Mouse (Mus musculus) gastrocnemius, adult 2 months (tissue): Measurements from ENCODE around the gene Usp7. TPM values are rescaled to one million over a fixed set of nuclear protein-coding genes. Genes with fewer than 3 reads are reported as not detected.

ENCODE experiments used
- DNase-seq: peaks from one replicate; pipeline ENCODE4 v3.0.0; 2022
- H3K27ac ChIP-seq: fragments of 200-600 bp; 2 replicates; pipeline ENCODE4 v1.8.1; 2022; ENCODE audit warnings: mild to moderate bottlenecking
- H3K4me3 ChIP-seq: fragments of 200-600 bp; 2 replicates; pipeline ENCODE4 v1.8.1; 2022; ENCODE audit warnings: mild to moderate bottlenecking, moderate library complexity
- CTCF ChIP-seq: fragments of 200-600 bp; IDR thresholded peaks from 2 replicates; pipeline ENCODE4 v1.8.1; 2022; ENCODE audit warnings: antibody characterized with exemption, mild to moderate bottlenecking, moderate library complexity
- intact Hi-C: fragments of 180-260 bp; cut with DNase I; formaldehyde crosslinking; loops from one replicate; pipeline ENCODE4 v1.15.1; 2025
- total RNA-seq, 2 experiments: library from RNA; stranded (reverse); gene quantifications; 2 replicates each; pipeline ENCODE4 v1.2.3; 2021

Usp7 gene
- total RNA-seq, 2 experiments from 2014 or later = 61.8 to 69.1 TPM

- Histone ChIP-seq H3K27ac (no peak overlapping the region), H3K4me3 (no peak overlapping the region)
- intact Hi-C loops = no loop called here
- no peak for DNase-seq
- no peak for TF ChIP-seq CTCF
Observed at GRCm38 (mm10) chr16:8717744-8718143, 74.4 kb downstream of the Usp7 start.

- no peak for TF ChIP-seq CTCF
- intact Hi-C loops = no loop called here
Observed at GRCm38 (mm10) chr16:8716300-8716699, 75.8 kb downstream of the Usp7 start.

GRCm38 (mm10) chr16:8715513-8716080, 76.5 kb downstream of the Usp7 start:
- Histone ChIP-seq H3K4me3 (peak overlapping the region; percentile 34), H3K27ac (peak overlapping the region; percentile 68)
- TF ChIP-seq CTCF = no peak
- DNase-seq = peak; percentile 39
- intact Hi-C loops = no loop called here

More at GRCm38 (mm10) chr16:8716300-8716699, 75.8 kb downstream of the Usp7 start:
- no peak overlapping the region for H3K27ac ChIP-seq
- no peak for DNase-seq
- no peak overlapping the region for H3K4me3 ChIP-seq

- no peak for TF ChIP-seq CTCF
- peak; percentile 68 for DNase-seq
Observed at GRCm38 (mm10) chr16:8714851-8715250, 77.3 kb downstream of the Usp7 start.

GRCm38 (mm10) chr16:8711998-8712397, 80.1 kb downstream of the Usp7 start:
- peak; percentile 18; the same call in 1 of the 2 replicates for TF ChIP-seq CTCF
- H3K27ac ChIP-seq = peak overlapping the region; percentile 43
- DNase-seq = peak; percentile 55
- intact Hi-C loops = no loop called here
- no peak overlapping the region for H3K4me3 ChIP-seq

More at GRCm38 (mm10) chr16:8714851-8715250, 77.3 kb downstream of the Usp7 start:
- Histone ChIP-seq H3K4me3 (peak overlapping the region; percentile 34; the same call in 1 of the 2 replicates), H3K27ac (peak overlapping the region; percentile 68)
- intact Hi-C loops = no loop called here

GRCm38 (mm10) chr16:8700586-8700985, 91.5 kb downstream of the Usp7 start:
- intact Hi-C loops = no loop called here
- no peak for TF ChIP-seq CTCF

GRCm38 (mm10) chr16:8699556-8699955, 92.6 kb downstream of the Usp7 start:
- DNase-seq = no peak
- intact Hi-C loops = no loop called here
- Histone ChIP-seq H3K4me3 (no peak overlapping the region), H3K27ac (no peak overlapping the region)
- TF ChIP-seq CTCF = no peak

More at GRCm38 (mm10) chr16:8700586-8700985, 91.5 kb downstream of the Usp7 start:
- no peak for DNase-seq
- no peak overlapping the region for H3K27ac ChIP-seq
- H3K4me3 ChIP-seq = no peak overlapping the region

GRCm38 (mm10) chr16:8691206-8691605, 100.9 kb downstream of the Usp7 start:
- DNase-seq = no peak
- no peak for TF ChIP-seq CTCF
- intact Hi-C loops = no loop called here
- Histone ChIP-seq H3K4me3 (no peak overlapping the region), H3K27ac (no peak overlapping the region)

GRCm38 (mm10) chr16:8689979-8690656, 102.0 kb downstream of the Usp7 start:
- peak; percentile 73 for DNase-seq
- H3K27ac ChIP-seq = no peak overlapping the region
- intact Hi-C loops = no loop called here
- no peak for TF ChIP-seq CTCF
- no peak overlapping the region for H3K4me3 ChIP-seq

GRCm38 (mm10) chr16:8687559-8688112, 104.5 kb downstream of the Usp7 start:
- no peak overlapping the region for H3K4me3 ChIP-seq
- H3K27ac ChIP-seq = no peak overlapping the region
- no peak for DNase-seq
- intact Hi-C loops = no loop called here
- TF ChIP-seq CTCF = no peak

GRCm38 (mm10) chr16:8686871-8687535, 105.1 kb downstream of the Usp7 start:
- TF ChIP-seq CTCF = no peak
- intact Hi-C loops = loop anchor here (1.0 kb wide), 2 partner anchors 82 to 182 kb away; no protein-coding TSS in a partner anchor
- Histone ChIP-seq H3K4me3 (no peak overlapping the region), H3K27ac (no peak overlapping the region)
- peak; percentile 46 for DNase-seq

GRCm38 (mm10) chr16:8686121-8686870, 105.8 kb downstream of the Usp7 start:
- Histone ChIP-seq H3K4me3 (no peak overlapping the region), H3K27ac (no peak overlapping the region)
- peak; percentile 81 for DNase-seq
- intact Hi-C loops = loop anchor here (1.0 kb wide), 2 partner anchors 83 to 183 kb away; no protein-coding TSS in a partner anchor
- TF ChIP-seq CTCF = peak; percentile 99
